Mouse (Mus musculus): ENCODE data around the gene Dock10.

- TF ChIP-seq CTCF (IDR thresholded peaks at IDR 0.05; ENCODE audit: low read depth) = no peak
- no peak for TF ChIP-seq EP300 (optimal IDR thresholded peaks at IDR 0.05)
These were observed 87.9 kb downstream of the Dock10 start for GRCm38 (mm10) chr1:80670387-80670786.

Data from stomach, postnatal 0 days (tissue).